Mouse (Mus musculus) CH12F3 (cell line): ENCODE data around the gene Tmem86a.

Experiments used
- in situ Hi-C: fragments of 300-500 bp; cut with MboI; formaldehyde crosslinking; loops from 2 replicates; pipeline ENCODE4 v1.14.3; 2020; ENCODE audit warnings: low sequenced_read_pairs

Tmem86a gene

GRCm38 (mm10) chr7:47050366-47050765 lies at the start of gene Tmem86a:
Gene Tmem86a, plus strand, starts transcription at chr7:47050601.
- in situ Hi-C loops = no loop called here

- in situ Hi-C loops = no loop called here
Measured at GRCm38 (mm10) chr7:47000644-47000983, 49.8 kb upstream of the Tmem86a start.

GRCm38 (mm10) chr7:47001125-47001899 lies 49.1 kb upstream of the Tmem86a start:
- in situ Hi-C loops = no loop called here

GRCm38 (mm10) chr7:47001900-47002275 lies 48.5 kb upstream of the Tmem86a start:
- in situ Hi-C loops = no loop called here

GRCm38 (mm10) chr7:47003411-47004115 lies 46.8 kb upstream of the Tmem86a start:
- in situ Hi-C loops = no loop called here

- in situ Hi-C loops = no loop called here
Measured at GRCm38 (mm10) chr7:47007109-47007780, 43.2 kb upstream of the Tmem86a start.

GRCm38 (mm10) chr7:47007818-47008167 lies 42.6 kb upstream of the Tmem86a start:
- in situ Hi-C loops = no loop called here

- in situ Hi-C loops = no loop called here
Measured at GRCm38 (mm10) chr7:47008168-47008993, 42.0 kb upstream of the Tmem86a start, which contains the start of gene Spty2d1. Gene Spty2d1, minus strand, starts transcription at chr7:47008411.

GRCm38 (mm10) chr7:47013131-47013767 lies 37.2 kb upstream of the Tmem86a start:
- in situ Hi-C loops = loop anchor here (10.0 kb wide), 1 partner anchor 48 kb away; no protein-coding TSS in a partner anchor

- in situ Hi-C loops = loop anchor here (10.0 kb wide), 1 partner anchor 50 kb away; no protein-coding TSS in a partner anchor
Measured at GRCm38 (mm10) chr7:47014564-47015389, 35.6 kb upstream of the Tmem86a start.

GRCm38 (mm10) chr7:47015390-47016065 lies 34.9 kb upstream of the Tmem86a start:
- in situ Hi-C loops = loop anchor here (10.0 kb wide), 1 partner anchor 51 kb away; no protein-coding TSS in a partner anchor

- in situ Hi-C loops = loop anchor here (10.0 kb wide), 1 partner anchor 52 kb away; no protein-coding TSS in a partner anchor
Measured at GRCm38 (mm10) chr7:47016602-47017001, 33.8 kb upstream of the Tmem86a start.

GRCm38 (mm10) chr7:47017146-47017545 lies 33.3 kb upstream of the Tmem86a start:
- in situ Hi-C loops = loop anchor here (10.0 kb wide), 1 partner anchor 52 kb away; no protein-coding TSS in a partner anchor

GRCm38 (mm10) chr7:47019641-47020040 lies 30.8 kb upstream of the Tmem86a start:
- in situ Hi-C loops = loop anchor here (5.0 to 10.0 kb wide), 2 partner anchors 55 to 133 kb away; no protein-coding TSS in a partner anchor

GRCm38 (mm10) chr7:47020956-47021355 lies 29.4 kb upstream of the Tmem86a start:
- in situ Hi-C loops = loop anchor here (5.0 kb wide), 1 partner anchor 131 kb away; no protein-coding TSS in a partner anchor

GRCm38 (mm10) chr7:47022482-47022881 lies 27.9 kb upstream of the Tmem86a start:
- in situ Hi-C loops = loop anchor here (5.0 kb wide), 1 partner anchor 130 kb away; no protein-coding TSS in a partner anchor

- in situ Hi-C loops = loop anchor here (5.0 kb wide), 1 partner anchor 129 kb away; no protein-coding TSS in a partner anchor
Measured at GRCm38 (mm10) chr7:47023530-47023929, 26.9 kb upstream of the Tmem86a start.

GRCm38 (mm10) chr7:47024454-47024853 lies 25.9 kb upstream of the Tmem86a start:
- in situ Hi-C loops = loop anchor here (5.0 kb wide), 1 partner anchor 128 kb away; no protein-coding TSS in a partner anchor
